Mouse (Mus musculus): ENCODE results near the gene Cd5. TPM values are rescaled to one million over a fixed set of nuclear protein-coding genes. Genes with fewer than 3 reads are reported as not detected.

Gene Cd5
- polyA plus RNA-seq (2015; fragmentation: Nextera tagmentation; extraction: Ambion mirVana) = 0.03 TPM in 1 of 2 replicates, not detected in the other

DNA sequence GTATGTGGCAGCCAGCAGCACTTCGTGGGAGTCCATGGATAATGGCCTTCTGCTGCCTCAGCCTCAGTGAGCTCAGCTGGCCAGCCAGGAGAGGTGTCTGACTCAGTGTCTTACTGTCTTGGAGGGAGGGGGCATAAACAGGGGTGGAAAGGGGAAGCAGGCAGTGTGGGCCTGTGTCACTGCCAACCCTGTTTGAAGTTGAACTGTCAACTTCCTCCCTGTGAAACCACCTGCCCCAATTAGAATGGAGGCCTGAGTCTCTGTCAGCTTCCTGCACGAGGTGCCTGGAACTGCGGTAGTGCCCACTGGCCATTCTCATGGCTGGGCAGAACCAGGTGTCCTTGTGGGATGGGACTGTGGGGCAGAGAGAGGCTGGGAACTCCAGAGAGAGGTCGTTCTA, at the start of gene Cd5:
Cd5 (minus strand) TSS at position 192 of the 400 bp plus-strand sequence.
- Histone ChIP-seq H3K4me3 (replicated peaks) (no peak within 1 kb of the TSS), H3K27ac (replicated peaks) (no peak within 1 kb of the TSS)

DNA sequence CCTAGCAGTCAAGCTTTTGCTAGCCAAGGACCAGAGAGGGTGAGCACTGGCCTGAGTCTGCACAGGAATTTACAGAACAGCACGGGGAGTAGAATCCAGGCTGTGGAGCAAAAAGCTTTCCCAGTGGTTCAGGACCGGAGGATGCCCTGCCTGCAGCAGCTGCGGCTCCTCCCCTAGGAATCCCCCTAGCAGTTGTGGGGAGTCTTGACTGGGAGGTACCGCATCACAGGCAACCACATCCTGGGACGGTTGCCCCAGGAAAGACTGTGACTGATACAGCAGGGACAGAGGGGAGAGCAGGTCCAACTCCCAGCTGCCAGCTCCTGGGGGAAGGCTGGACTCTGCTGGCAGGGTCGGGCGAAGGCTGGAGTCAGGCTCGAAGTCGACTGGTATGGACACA, 49.4 kb upstream of the Cd5 start:
- no peaks in the 10 kb centered on the region for H3K4me1 ChIP-seq (replicated peaks)
- H3K27me3 ChIP-seq = peaks cover under 1% of the 10 kb centered on the region; the same call in 1 of the 2 replicates
- WGBS (ENCODE audit: insufficient replicate concordance) = 56% methylated on average over 9 of the region's 9 CpGs
- no peak overlapping the region for H3K4me3 ChIP-seq (replicated peaks)
- no peak overlapping the region for H3K9ac ChIP-seq
- no peak overlapping the region for H3K27ac ChIP-seq (replicated peaks)
- no peaks in the 10 kb centered on the region for H3K9me3 ChIP-seq (replicated peaks)
- H3K36me3 ChIP-seq (replicated peaks) = no peaks in the 10 kb centered on the region
- H3K4me2 ChIP-seq = no peak overlapping the region
- no peak for ATAC-seq (ENCODE audit: insufficient read depth)

More for the DNA sequence above, at the start of gene Cd5:
- no peak; the same call in 1 of the 2 replicates for ATAC-seq (ENCODE audit: insufficient read depth)
- WGBS (ENCODE audit: insufficient replicate concordance) = 30% methylated on average over 4 of the region's 4 CpGs
- Histone ChIP-seq H3K36me3 (replicated peaks) (no peaks in the 10 kb centered on the region), H3K9me3 (replicated peaks) (no peaks in the 10 kb centered on the region), H3K9ac (no peak within 1 kb of the TSS), H3K27me3 (no peaks in the 10 kb centered on the region), H3K4me1 (replicated peaks) (no peaks in the 10 kb centered on the region; the same call in 1 of the 2 replicates), H3K4me2 (no peak within 1 kb of the TSS)

DNA sequence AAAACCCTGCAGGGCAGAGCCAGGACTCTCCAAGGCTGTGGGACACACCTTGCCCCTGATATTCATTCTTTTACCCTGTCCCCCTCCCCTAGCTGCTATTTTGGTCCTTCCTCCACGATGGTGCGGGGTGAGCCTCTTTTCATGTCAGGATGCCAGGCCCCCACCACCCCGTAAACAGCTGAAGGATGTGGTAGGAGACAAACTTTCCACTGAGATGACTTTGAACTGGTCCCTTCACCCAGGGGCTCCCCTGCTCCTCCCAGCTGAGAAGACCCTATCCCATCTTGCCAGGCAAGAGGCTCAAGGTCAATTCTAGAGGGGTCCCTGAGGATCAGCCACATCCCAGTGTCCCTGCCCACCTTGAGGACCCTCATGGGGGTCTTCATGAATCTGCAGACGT, 48.6 kb upstream of the Cd5 start:
- Histone ChIP-seq H3K4me3 (replicated peaks) (no peak overlapping the region), H3K4me2 (no peak overlapping the region), H3K27ac (replicated peaks) (no peak overlapping the region), H3K9me3 (replicated peaks) (no peaks in the 10 kb centered on the region), H3K9ac (no peak overlapping the region), H3K36me3 (replicated peaks) (no peaks in the 10 kb centered on the region), H3K27me3 (peaks cover 3% of the 10 kb centered on the region; the same call in 1 of the 2 replicates), H3K4me1 (replicated peaks) (no peaks in the 10 kb centered on the region)
- 48% methylated on average over 4 of the region's 4 CpGs for WGBS (ENCODE audit: insufficient replicate concordance)
- ATAC-seq (ENCODE audit: insufficient read depth) = no peak

DNA sequence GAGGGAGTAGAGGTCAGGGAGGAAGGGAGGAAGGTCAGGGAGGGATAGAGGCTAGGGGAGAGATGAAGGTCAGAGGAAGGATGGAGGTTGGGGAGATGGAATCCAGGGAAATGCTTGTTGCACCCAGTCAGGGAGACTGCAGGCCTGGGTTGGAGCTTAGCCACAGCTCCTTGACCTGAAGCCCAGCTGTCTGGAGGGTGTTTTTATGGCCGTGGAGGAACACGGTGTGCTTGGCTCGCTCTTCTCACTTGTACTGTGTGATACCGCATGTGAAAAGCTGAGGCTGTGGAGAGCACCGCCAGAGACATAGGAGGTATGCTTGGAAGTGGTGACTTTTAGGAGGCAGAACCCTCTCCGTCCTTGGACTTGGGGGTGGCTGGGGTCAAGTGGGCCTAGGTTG, 48.0 kb upstream of the Cd5 start:
- Histone ChIP-seq H3K4me1 (replicated peaks) (no peaks in the 10 kb centered on the region), H3K4me3 (replicated peaks) (no peak overlapping the region), H3K27me3 (peaks cover 3% of the 10 kb centered on the region; the same call in 1 of the 2 replicates), H3K27ac (replicated peaks) (no peak overlapping the region), H3K4me2 (no peak overlapping the region), H3K36me3 (replicated peaks) (no peaks in the 10 kb centered on the region), H3K9ac (no peak overlapping the region), H3K9me3 (replicated peaks) (no peaks in the 10 kb centered on the region)
- no peak for ATAC-seq (ENCODE audit: insufficient read depth)
- 67% methylated on average over 6 of the region's 6 CpGs for WGBS (ENCODE audit: insufficient replicate concordance)

DNA sequence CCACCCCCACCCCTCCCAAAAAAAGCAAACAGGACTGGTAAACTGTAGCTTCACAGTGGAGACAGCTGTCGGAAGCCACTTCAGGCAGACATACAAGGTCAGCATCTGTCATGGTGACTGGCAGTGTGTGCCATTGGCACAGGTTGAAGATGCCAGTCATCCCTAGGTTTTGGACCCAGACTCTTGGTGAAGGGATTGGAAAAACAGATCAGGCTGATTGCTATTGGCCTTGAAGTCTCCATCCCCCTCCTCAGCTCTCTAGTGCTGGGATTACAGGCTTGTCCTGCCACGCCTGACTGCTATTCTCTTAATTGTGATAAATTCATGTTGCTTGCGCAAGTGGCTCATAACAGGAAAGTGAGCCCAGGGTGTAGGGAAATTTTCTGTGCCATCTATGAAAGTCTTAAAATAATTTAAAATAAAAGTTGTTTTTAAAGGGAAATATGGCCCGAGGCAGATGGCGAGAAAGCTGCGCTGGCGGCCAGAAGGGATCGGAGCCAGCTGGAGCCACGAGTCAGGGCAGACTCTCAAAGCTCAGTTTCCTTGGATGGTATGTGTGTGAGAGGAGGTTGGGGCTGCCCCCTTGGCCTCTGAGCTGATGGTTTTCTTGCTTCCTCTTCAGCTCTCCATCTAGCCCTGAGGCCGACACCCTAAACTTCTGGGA, 46.1 kb upstream of the Cd5 start:
- no peak overlapping the region for H3K9ac ChIP-seq
- no peak overlapping the region for H3K4me2 ChIP-seq
- H3K36me3 ChIP-seq (replicated peaks) = no peaks in the 10 kb centered on the region
- ATAC-seq (ENCODE audit: insufficient read depth) = no peak
- H3K27me3 ChIP-seq = peaks cover 3% of the 10 kb centered on the region; the same call in 1 of the 2 replicates
- 67% methylated on average over 10 of the region's 10 CpGs for WGBS (ENCODE audit: insufficient replicate concordance)
- H3K9me3 ChIP-seq (replicated peaks) = no peaks in the 10 kb centered on the region
- no peak overlapping the region for H3K27ac ChIP-seq (replicated peaks)
- H3K4me1 ChIP-seq (replicated peaks) = no peaks in the 10 kb centered on the region
- H3K4me3 ChIP-seq (replicated peaks) = no peak overlapping the region

DNA sequence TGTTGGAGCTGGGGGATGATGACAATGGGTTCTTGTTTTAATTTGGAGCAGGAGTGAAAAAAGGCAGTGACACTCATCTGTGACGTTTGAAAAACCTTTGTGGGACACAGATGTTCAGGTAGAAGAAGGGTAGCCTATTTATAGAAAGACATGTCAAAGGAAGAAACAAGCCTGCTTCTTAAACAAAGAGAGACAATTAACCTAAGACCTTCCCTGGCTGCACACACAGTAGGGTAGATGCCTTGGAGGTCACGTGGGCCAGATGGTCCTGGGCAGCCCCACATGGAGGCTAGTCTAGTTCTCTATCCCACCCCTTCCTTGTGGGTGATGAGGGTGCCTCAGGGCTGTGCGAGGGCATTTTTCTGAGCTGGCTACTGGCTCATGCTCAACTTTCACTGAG, 45.3 kb upstream of the Cd5 start:
- no peak overlapping the region for H3K9ac ChIP-seq
- H3K9me3 ChIP-seq (replicated peaks) = no peaks in the 10 kb centered on the region
- no peak overlapping the region for H3K4me2 ChIP-seq
- H3K36me3 ChIP-seq (replicated peaks) = no peaks in the 10 kb centered on the region
- no peaks in the 10 kb centered on the region for H3K4me1 ChIP-seq (replicated peaks)
- H3K27me3 ChIP-seq = peaks cover 3% of the 10 kb centered on the region; the same call in 1 of the 2 replicates
- no peak for ATAC-seq (ENCODE audit: insufficient read depth)
- WGBS (ENCODE audit: insufficient replicate concordance) = 35% methylated on average over 3 of the region's 3 CpGs
- H3K27ac ChIP-seq (replicated peaks) = no peak overlapping the region
- H3K4me3 ChIP-seq (replicated peaks) = no peak overlapping the region

DNA sequence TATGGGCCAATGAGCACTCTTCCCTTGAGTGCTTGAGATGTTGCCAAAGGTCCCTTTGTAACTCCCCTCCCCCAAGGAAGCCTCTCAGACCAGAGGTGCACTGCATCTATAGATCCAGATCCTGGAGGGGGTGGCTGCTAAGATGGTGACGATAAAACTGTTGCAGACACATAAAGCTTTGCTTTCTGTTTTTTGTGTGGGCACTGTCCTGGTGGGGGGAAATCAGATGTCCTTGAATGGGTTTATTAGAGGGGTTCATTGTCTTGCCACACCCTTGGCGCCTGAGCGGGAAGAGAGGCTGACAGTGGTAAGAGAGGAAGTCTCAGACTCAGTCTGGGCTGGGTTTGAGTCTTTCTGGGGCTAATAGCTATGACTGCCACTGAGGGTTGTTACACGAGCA, 44.4 kb upstream of the Cd5 start:
- no peak for ATAC-seq (ENCODE audit: insufficient read depth)
- no peak overlapping the region for H3K4me3 ChIP-seq (replicated peaks)

DNA sequence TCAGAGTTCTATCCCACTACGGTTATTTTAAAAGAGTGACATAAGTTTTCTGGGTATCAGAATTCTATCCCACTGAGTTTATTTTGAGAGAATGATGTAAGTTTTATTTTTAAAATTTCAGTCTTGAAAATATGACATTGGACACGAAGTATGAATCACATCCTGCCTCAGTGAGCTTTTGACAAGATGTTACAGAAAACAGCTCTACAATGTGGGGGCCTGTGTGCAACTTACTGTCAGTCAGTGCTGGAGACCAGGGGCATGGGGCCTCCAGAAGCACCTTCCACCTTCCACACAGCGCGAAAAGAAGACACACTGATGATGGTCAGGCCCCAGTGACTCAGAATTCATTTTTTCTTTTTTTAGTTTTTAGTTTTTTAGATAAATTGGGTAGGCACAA, 42.8 kb upstream of the Cd5 start:
- Histone ChIP-seq H3K4me3 (replicated peaks) (no peak overlapping the region), H3K36me3 (replicated peaks) (no peaks in the 10 kb centered on the region), H3K27ac (replicated peaks) (no peak overlapping the region), H3K9me3 (replicated peaks) (no peaks in the 10 kb centered on the region), H3K9ac (no peak overlapping the region), H3K4me2 (no peak overlapping the region), H3K27me3 (peaks cover 3% of the 10 kb centered on the region; the same call in 1 of the 2 replicates), H3K4me1 (replicated peaks) (no peaks in the 10 kb centered on the region)
- WGBS (ENCODE audit: insufficient replicate concordance) = 60% methylated on average over 4 of the region's 4 CpGs
- ATAC-seq (ENCODE audit: insufficient read depth) = no peak

More for the DNA sequence above, 44.4 kb upstream of the Cd5 start:
- WGBS (ENCODE audit: insufficient replicate concordance) = 42% methylated on average over 4 of the region's 4 CpGs
- no peak overlapping the region for H3K27ac ChIP-seq (replicated peaks)
- H3K27me3 ChIP-seq = peaks cover 3% of the 10 kb centered on the region; the same call in 1 of the 2 replicates
- no peaks in the 10 kb centered on the region for H3K4me1 ChIP-seq (replicated peaks)
- H3K9ac ChIP-seq = no peak overlapping the region
- H3K4me2 ChIP-seq = no peak overlapping the region
- no peaks in the 10 kb centered on the region for H3K36me3 ChIP-seq (replicated peaks)
- no peaks in the 10 kb centered on the region for H3K9me3 ChIP-seq (replicated peaks)

DNA sequence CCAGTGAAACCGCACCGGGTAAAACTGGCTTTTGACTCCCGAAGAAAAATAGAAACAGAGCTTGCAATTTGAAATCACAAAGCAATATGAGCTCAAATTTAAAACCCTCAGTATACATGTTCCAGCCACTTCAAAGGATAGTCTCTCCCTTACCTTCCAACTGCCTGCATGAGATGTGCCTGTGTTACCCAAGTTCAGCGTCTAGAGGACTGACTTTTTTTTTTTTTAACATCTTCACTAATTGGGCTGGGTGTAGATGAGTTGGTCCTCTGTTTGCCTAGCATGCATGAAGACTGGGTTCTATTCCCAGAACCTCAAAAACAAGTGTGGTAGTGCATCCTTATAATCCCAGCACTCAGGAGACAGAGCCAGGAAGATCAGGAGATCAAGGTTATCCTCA, 38.1 kb upstream of the Cd5 start:
- H3K4me1 ChIP-seq (replicated peaks) = no peaks in the 10 kb centered on the region
- no peaks in the 10 kb centered on the region for H3K9me3 ChIP-seq (replicated peaks)
- no peaks in the 10 kb centered on the region for H3K27me3 ChIP-seq
- H3K9ac ChIP-seq = no peak overlapping the region
- H3K4me3 ChIP-seq (replicated peaks) = no peak overlapping the region
- WGBS (ENCODE audit: insufficient replicate concordance) = 79% methylated on average over 4 of the region's 4 CpGs
- H3K4me2 ChIP-seq = no peak overlapping the region
- no peaks in the 10 kb centered on the region for H3K36me3 ChIP-seq (replicated peaks)
- no peak for ATAC-seq (ENCODE audit: insufficient read depth)
- no peak overlapping the region for H3K27ac ChIP-seq (replicated peaks)

DNA sequence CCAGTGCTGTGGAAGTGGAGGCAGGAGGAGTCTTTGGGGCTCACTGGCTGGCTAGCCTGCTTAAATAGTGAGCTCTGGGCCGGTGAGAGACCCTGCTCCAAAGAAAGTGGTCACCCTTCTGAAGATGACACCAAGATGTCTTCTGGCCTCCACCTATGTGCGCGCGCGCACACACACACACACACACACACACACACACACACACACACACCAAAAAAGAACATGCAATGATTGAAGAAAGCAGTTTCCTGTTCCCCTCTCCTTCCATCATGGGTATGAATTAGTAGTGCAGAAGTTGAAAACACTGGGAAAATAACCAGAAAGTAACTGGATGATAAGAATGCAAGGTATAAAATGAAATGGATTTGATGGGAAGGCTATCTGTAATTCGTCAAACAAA, 35.3 kb upstream of the Cd5 start:
- Histone ChIP-seq H3K4me2 (no peak overlapping the region), H3K27me3 (no peaks in the 10 kb centered on the region), H3K9me3 (replicated peaks) (no peaks in the 10 kb centered on the region), H3K4me3 (replicated peaks) (no peak overlapping the region), H3K36me3 (replicated peaks) (no peaks in the 10 kb centered on the region), H3K4me1 (replicated peaks) (no peaks in the 10 kb centered on the region), H3K27ac (replicated peaks) (no peak overlapping the region), H3K9ac (no peak overlapping the region)
- 79% methylated on average over 6 of the region's 6 CpGs for WGBS (ENCODE audit: insufficient replicate concordance)
- no peak for ATAC-seq (ENCODE audit: insufficient read depth)

DNA sequence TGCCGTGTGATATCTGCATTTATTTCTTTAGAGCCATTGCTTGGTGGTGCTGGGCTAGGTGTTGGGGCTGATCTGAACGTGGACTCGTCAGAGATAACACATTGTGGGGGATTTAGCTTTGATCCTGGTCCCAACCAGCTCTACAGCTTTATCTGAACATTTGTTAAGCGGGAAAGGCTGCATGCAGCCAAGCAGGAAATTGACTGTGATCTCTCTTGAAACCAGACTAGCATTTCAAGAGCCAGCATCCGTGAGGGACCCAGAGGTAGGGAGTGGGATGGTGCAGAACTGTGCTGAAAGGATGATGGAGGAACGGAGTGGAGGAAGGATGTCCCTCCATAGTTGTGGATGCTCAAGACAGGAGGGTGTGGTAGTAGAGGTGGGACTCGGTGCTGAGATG, 34.6 kb upstream of the Cd5 start:
- H3K36me3 ChIP-seq (replicated peaks) = no peaks in the 10 kb centered on the region
- H3K9ac ChIP-seq = no peak overlapping the region
- WGBS (ENCODE audit: insufficient replicate concordance) = 47% methylated on average over 7 of the region's 7 CpGs
- no peak overlapping the region for H3K4me3 ChIP-seq (replicated peaks)
- H3K9me3 ChIP-seq (replicated peaks) = no peaks in the 10 kb centered on the region
- H3K27ac ChIP-seq (replicated peaks) = no peak overlapping the region
- no peak overlapping the region for H3K4me2 ChIP-seq
- no peak for ATAC-seq (ENCODE audit: insufficient read depth)
- no peaks in the 10 kb centered on the region for H3K4me1 ChIP-seq (replicated peaks)
- no peaks in the 10 kb centered on the region for H3K27me3 ChIP-seq

DNA sequence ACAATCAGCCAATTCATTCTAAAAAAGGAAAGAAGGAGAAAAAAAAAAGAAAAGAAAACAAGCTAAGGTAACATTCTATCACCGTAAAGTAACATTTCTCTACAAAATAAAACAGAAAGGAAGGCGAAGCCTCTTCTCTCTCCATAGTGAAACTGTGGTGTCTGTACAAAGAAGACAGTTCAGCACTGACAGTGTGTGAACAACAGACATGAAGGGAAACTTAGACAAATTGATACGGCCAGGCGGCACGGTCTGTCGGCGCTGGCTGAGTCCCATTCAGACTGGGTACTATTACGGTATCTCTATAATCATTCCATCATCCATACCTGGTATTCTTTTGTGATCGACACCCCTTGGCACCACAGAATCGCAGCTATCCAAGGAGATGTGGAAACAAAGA, 34.1 kb upstream of the Cd5 start:
- 75% methylated on average over 10 of the region's 10 CpGs for WGBS (ENCODE audit: insufficient replicate concordance)
- Histone ChIP-seq H3K36me3 (replicated peaks) (no peaks in the 10 kb centered on the region), H3K4me2 (no peak overlapping the region), H3K9ac (no peak overlapping the region), H3K27me3 (no peaks in the 10 kb centered on the region), H3K9me3 (replicated peaks) (no peaks in the 10 kb centered on the region), H3K27ac (replicated peaks) (no peak overlapping the region), H3K4me3 (replicated peaks) (no peak overlapping the region), H3K4me1 (replicated peaks) (no peaks in the 10 kb centered on the region)
- ATAC-seq (ENCODE audit: insufficient read depth) = no peak
